Mouse (Mus musculus) limb, embryonic 12.5 days (tissue): ENCODE measurements around the gene Tmem198. TPM values are rescaled to one million over a fixed set of nuclear protein-coding genes. Genes with fewer than 3 reads are reported as not detected.
A peak's percentile ranks its signal among the peaks of the same experiment; 100 is the strongest.

Experiments
- ATAC-seq: fragments of 200-750 bp; cut with Nextera tagmentation; 2 replicates; pipeline ENCODE4 v1.8.0; 2017; ENCODE audit warnings: low read depth, moderate TSS enrichment; ENCODE audit not compliant: insufficient number of reproducible peaks, insufficient read depth, low FRiP score, low TSS enrichment
- H3K27ac ChIP-seq: fragments of 300-500 bp; sonication (generic); 2 replicates; pipeline ENCODE4 v1.5.1; 2016; ENCODE audit warnings: mild to moderate bottlenecking, moderate library complexity
- H3K27me3 ChIP-seq: fragments of 300-500 bp; sonication (generic); 2 replicates; pipeline ENCODE4 v1.6.1; 2016; ENCODE audit warnings: mild to moderate bottlenecking, moderate library complexity
- H3K36me3 ChIP-seq: fragments of 300-500 bp; sonication (generic); 2 replicates; pipeline ENCODE4 v1.6.1; 2016; ENCODE audit warnings: mild to moderate bottlenecking, moderate library complexity
- H3K4me1 ChIP-seq: fragments of 300-500 bp; sonication (generic); replicated peaks from 2 replicates; pipeline ENCODE4 v1.6.1; 2016
- H3K4me2 ChIP-seq: fragments of 300-500 bp; sonication (generic); 2 replicates; pipeline ENCODE4 v1.6.1; 2016; ENCODE audit warnings: mild to moderate bottlenecking, moderate library complexity
- H3K4me3 ChIP-seq: fragments of 300-500 bp; sonication (generic); replicated peaks from 2 replicates; pipeline ENCODE4 v1.5.1; 2016; ENCODE audit warnings: mild to moderate bottlenecking
- H3K9ac ChIP-seq: fragments of 300-500 bp; sonication (generic); replicated peaks from 2 replicates; pipeline ENCODE4 v1.6.1; 2016; ENCODE audit warnings: mild to moderate bottlenecking, moderate library complexity
- H3K9me3 ChIP-seq: fragments of 300-500 bp; sonication (generic); 2 replicates; pipeline ENCODE4 v1.6.1; 2016; ENCODE audit warnings: mild to moderate bottlenecking, moderate library complexity
- WGBS: fragments of 180-500 bp; shearing (Covaris S2); methylation state at CpG from one replicate; pipeline ENCODE4 v1.1.7; 2016; 5-methylcytosine and 5-hydroxymethylcytosine counted together
- polyA plus RNA-seq: library from polyadenylated mRNA; unstranded; fragments of >200 nt; fragmentation: Nextera tagmentation; extraction: Ambion mirVana; gene quantifications from 2 replicates; pipeline ENCODE4 v1.2.1, GENCODE M21; 2016

Tmem198 gene
- polyA plus RNA-seq: 0.36 and 0.74 TPM in 2 replicates

GRCm38 (mm10) chr1:75478916-75479634 is at the start of gene Tmem198, which contains the start of gene Chpf:
TSS of gene Tmem198 (plus strand) at chr1:75479532.
TSS of gene Chpf (minus strand) at chr1:75479307.
- WGBS: under 1% methylated on average over 70 of the region's 76 CpGs
- ATAC-seq: peak; percentile 90
- H3K27me3 ChIP-seq: peaks cover 53% of the 10 kb centered on the region

GRCm38 (mm10) chr1:75435475-75436328 is 43.6 kb upstream of the Tmem198 start, which contains the start of gene Gmppa:
TSS of gene Gmppa (plus strand) at chr1:75435930.
- peaks cover 8% of the 10 kb centered on the region for H3K27me3 ChIP-seq
- peaks cover 18% of the 10 kb centered on the region for H3K4me1 ChIP-seq
- H3K4me3 ChIP-seq: peak within 1 kb of the TSS; percentile 60
- WGBS: 6% methylated on average over 28 of the region's 28 CpGs
- no peaks in the 10 kb centered on the region for H3K9me3 ChIP-seq
- H3K36me3 ChIP-seq: peaks cover 3% of the 10 kb centered on the region; the same call in 1 of the 2 replicates
- H3K27ac ChIP-seq: peak within 1 kb of the TSS; percentile 79
- H3K4me2 ChIP-seq: peak within 1 kb of the TSS; percentile 72
- peak within 1 kb of the TSS; percentile 58 for H3K9ac ChIP-seq
- peak; percentile 76 for ATAC-seq

More at GRCm38 (mm10) chr1:75478916-75479634, at the start of gene Tmem198, which contains the start of gene Chpf:
- Histone ChIP-seq H3K4me1 (peaks cover 26% of the 10 kb centered on the region), H3K4me3 (peak within 1 kb of the TSS; percentile 59), H3K4me2 (peak within 1 kb of the TSS; percentile 90), H3K27ac (peak within 1 kb of the TSS; percentile 74), H3K36me3 (peaks cover 28% of the 10 kb centered on the region), H3K9ac (peak within 1 kb of the TSS; percentile 74), H3K9me3 (no peaks in the 10 kb centered on the region)

- peaks cover 9% of the 10 kb centered on the region; the same call in 1 of the 2 replicates for H3K27me3 ChIP-seq
- no peak overlapping the region for H3K27ac ChIP-seq
- no peaks in the 10 kb centered on the region for H3K9me3 ChIP-seq
- no peak overlapping the region; the same call in 1 of the 2 replicates for H3K9ac ChIP-seq
- no peak overlapping the region for H3K4me3 ChIP-seq
- 78% methylated on average over 8 of the region's 9 CpGs for WGBS
- ATAC-seq: no peak
- peaks cover 24% of the 10 kb centered on the region for H3K4me1 ChIP-seq
- no peak overlapping the region for H3K4me2 ChIP-seq
- H3K36me3 ChIP-seq: peaks cover 21% of the 10 kb centered on the region; the same call in 1 of the 2 replicates
Measured at GRCm38 (mm10) chr1:75438782-75439181, 40.5 kb upstream of the Tmem198 start.

GRCm38 (mm10) chr1:75440661-75441060 is 38.7 kb upstream of the Tmem198 start:
- no peak for ATAC-seq
- Histone ChIP-seq H3K4me1 (peaks cover 41% of the 10 kb centered on the region), H3K4me2 (no peak overlapping the region), H3K9me3 (no peaks in the 10 kb centered on the region), H3K27me3 (peaks cover 28% of the 10 kb centered on the region), H3K27ac (no peak overlapping the region), H3K4me3 (no peak overlapping the region), H3K36me3 (peaks cover 21% of the 10 kb centered on the region; the same call in 1 of the 2 replicates), H3K9ac (no peak overlapping the region)
- WGBS: 94% methylated on average over 7 of the region's 7 CpGs

- no peak for ATAC-seq
- H3K27ac ChIP-seq: no peak overlapping the region
- peaks cover 21% of the 10 kb centered on the region; the same call in 1 of the 2 replicates for H3K36me3 ChIP-seq
- H3K9ac ChIP-seq: no peak overlapping the region
- no peak overlapping the region for H3K4me2 ChIP-seq
- no peak overlapping the region for H3K4me3 ChIP-seq
- WGBS: 85% methylated on average over 15 of the region's 15 CpGs
- H3K27me3 ChIP-seq: peaks cover 37% of the 10 kb centered on the region
- no peaks in the 10 kb centered on the region for H3K9me3 ChIP-seq
- peaks cover 43% of the 10 kb centered on the region for H3K4me1 ChIP-seq
Measured at GRCm38 (mm10) chr1:75441471-75441996, 37.8 kb upstream of the Tmem198 start.

GRCm38 (mm10) chr1:75442171-75442570 is 37.2 kb upstream of the Tmem198 start:
- ATAC-seq: no peak

GRCm38 (mm10) chr1:75442811-75443210 is 36.5 kb upstream of the Tmem198 start:
- H3K9ac ChIP-seq: 0 out of 2 replicates have a peak overlapping the region, but pooled peaks have one; percentile 8
- H3K9me3 ChIP-seq: no peaks in the 10 kb centered on the region
- no peak for ATAC-seq
- H3K4me2 ChIP-seq: no peak overlapping the region
- peaks cover 50% of the 10 kb centered on the region for H3K27me3 ChIP-seq
- no peak overlapping the region for H3K4me3 ChIP-seq
- peaks cover 21% of the 10 kb centered on the region; the same call in 1 of the 2 replicates for H3K36me3 ChIP-seq
- H3K4me1 ChIP-seq: peaks cover 44% of the 10 kb centered on the region
- 54% methylated on average over 8 of the region's 8 CpGs for WGBS
- no peak overlapping the region for H3K27ac ChIP-seq

More at GRCm38 (mm10) chr1:75442171-75442570, 37.2 kb upstream of the Tmem198 start:
- H3K9ac ChIP-seq: no peak overlapping the region
- no peak overlapping the region for H3K4me2 ChIP-seq
- no peaks in the 10 kb centered on the region for H3K9me3 ChIP-seq
- H3K36me3 ChIP-seq: peaks cover 21% of the 10 kb centered on the region; the same call in 1 of the 2 replicates
- peaks cover 43% of the 10 kb centered on the region for H3K4me1 ChIP-seq
- no peak overlapping the region for H3K27ac ChIP-seq
- WGBS: 82% methylated on average over 9 of the region's 9 CpGs
- no peak overlapping the region for H3K4me3 ChIP-seq
- peaks cover 43% of the 10 kb centered on the region for H3K27me3 ChIP-seq

GRCm38 (mm10) chr1:75443247-75444024 is 35.9 kb upstream of the Tmem198 start:
- peaks cover 56% of the 10 kb centered on the region for H3K27me3 ChIP-seq
- ATAC-seq: no peak
- H3K27ac ChIP-seq: no peak overlapping the region
- peaks cover 21% of the 10 kb centered on the region; the same call in 1 of the 2 replicates for H3K36me3 ChIP-seq
- H3K4me2 ChIP-seq: no peak overlapping the region
- 30% methylated on average over 13 of the region's 13 CpGs for WGBS
- peak overlapping the region; percentile 9; the same call in 1 of the 2 replicates for H3K9ac ChIP-seq
- H3K9me3 ChIP-seq: no peaks in the 10 kb centered on the region
- no peak overlapping the region for H3K4me3 ChIP-seq
- H3K4me1 ChIP-seq: peaks cover 50% of the 10 kb centered on the region

GRCm38 (mm10) chr1:75444208-75444607 is 35.1 kb upstream of the Tmem198 start:
- WGBS: 40% methylated on average over 3 of the region's 3 CpGs
- H3K27me3 ChIP-seq: peaks cover 64% of the 10 kb centered on the region
- H3K36me3 ChIP-seq: peaks cover 21% of the 10 kb centered on the region; the same call in 1 of the 2 replicates
- ATAC-seq: no peak
- no peak overlapping the region for H3K9ac ChIP-seq
- H3K4me3 ChIP-seq: no peak overlapping the region
- no peak overlapping the region for H3K27ac ChIP-seq
- H3K9me3 ChIP-seq: no peaks in the 10 kb centered on the region
- no peak overlapping the region for H3K4me2 ChIP-seq
- peaks cover 58% of the 10 kb centered on the region for H3K4me1 ChIP-seq

GRCm38 (mm10) chr1:75445141-75445701 is 34.1 kb upstream of the Tmem198 start:
- ATAC-seq: no peak
- Histone ChIP-seq H3K4me3 (no peak overlapping the region), H3K4me1 (peaks cover 68% of the 10 kb centered on the region), H3K27ac (no peak overlapping the region), H3K4me2 (no peak overlapping the region), H3K9me3 (no peaks in the 10 kb centered on the region), H3K36me3 (peaks cover 21% of the 10 kb centered on the region; the same call in 1 of the 2 replicates), H3K27me3 (peaks cover 74% of the 10 kb centered on the region), H3K9ac (no peak overlapping the region)
- WGBS: 11% methylated on average over 9 of the region's 9 CpGs
